Mouse (Mus musculus) lung, postnatal 0 days (tissue): ENCODE results near the gene Tbce. TPM values are rescaled to one million over a fixed set of nuclear protein-coding genes. Genes with fewer than 3 reads are reported as not detected.
A peak's percentile ranks its signal among the peaks of the same experiment; 100 is the strongest.

Experiments used
- ATAC-seq: fragments of 200-750 bp; cut with Nextera tagmentation; 2 replicates; pipeline ENCODE4 v1.8.0; 2017; ENCODE audit warnings: moderate library complexity
- DNase-seq: peaks from one replicate; pipeline ENCODE4 v3.0.0-alpha.2; 2016; ENCODE audit warnings: low spot score
- H3K27ac ChIP-seq: fragments of 300-500 bp; sonication (generic); 2 replicates; pipeline ENCODE4 v1.5.1; 2014; ENCODE audit warnings: antibody characterized with exemption, mild to moderate bottlenecking, low read length, mixed read lengths
- H3K27me3 ChIP-seq: fragments of 300-500 bp; sonication (generic); replicated peaks from 2 replicates; pipeline ENCODE4 v1.6.1; 2014; ENCODE audit warnings: low read length, mixed read lengths; ENCODE audit not compliant: insufficient read depth
- H3K36me3 ChIP-seq: fragments of 300-500 bp; sonication (generic); 2 replicates; pipeline ENCODE4 v1.6.1; 2014; ENCODE audit warnings: low read length, mixed read lengths; ENCODE audit not compliant: insufficient read depth
- H3K4me1 ChIP-seq: fragments of 300-500 bp; sonication (generic); 2 replicates; pipeline ENCODE4 v1.6.1; 2014; ENCODE audit warnings: antibody characterized with exemption, low read depth, low read length, mixed read lengths; ENCODE audit not compliant: insufficient read depth
- H3K4me2 ChIP-seq: fragments of 300-500 bp; sonication (generic); replicated peaks from 2 replicates; pipeline ENCODE4 v1.6.1; 2014; ENCODE audit warnings: low read depth, mild to moderate bottlenecking, low read length, moderate library complexity, mixed read lengths
- H3K4me3 ChIP-seq: fragments of 300-500 bp; sonication (generic); 2 replicates; pipeline ENCODE4 v1.5.1; 2014; ENCODE audit warnings: low read depth, low read length
- H3K9ac ChIP-seq: fragments of 300-500 bp; sonication (generic); replicated peaks from 2 replicates; pipeline ENCODE4 v1.6.1; 2014; ENCODE audit warnings: low read depth, mild to moderate bottlenecking
- H3K9me3 ChIP-seq: fragments of 300-500 bp; sonication (generic); 2 replicates; pipeline ENCODE4 v1.6.1; 2016; ENCODE audit warnings: low read length, mixed read lengths
- CTCF ChIP-seq: IDR thresholded peaks from 2 replicates; pipeline ENCODE4 v1.5.1; 2016; ENCODE audit warnings: antibody characterized with exemption, mild to moderate bottlenecking
- EP300 ChIP-seq: IDR thresholded peaks from 2 replicates; pipeline ENCODE4 v1.6.1; 2016; ENCODE audit warnings: antibody characterized with exemption, mild to moderate bottlenecking, control low read depth
- whole genome bisulfite sequencing: fragments of 180-500 bp; shearing (Covaris S2); extraction: QIAGEN DNeasy Blood & Tissue Kit; methylation state at CpG from one replicate; pipeline ENCODE4 v1.1.7; 2014; 5-methylcytosine and 5-hydroxymethylcytosine counted together
- polyA plus RNA-seq: library from polyadenylated mRNA; unstranded; fragments of >200 nt; fragmentation: Nextera tagmentation; extraction: Ambion mirVana; gene quantifications from 2 replicates; pipeline ENCODE4 v1.2.1, GENCODE M21; 2015

Tbce gene
- polyA plus RNA-seq, 1 experiment from 2014 or later = 37.1 TPM

- Histone ChIP-seq H3K9me3 (no peaks in the 10 kb centered on the region), H3K4me2 (no peak overlapping the region), H3K27ac (no peak overlapping the region), H3K4me1 (no peaks in the 10 kb centered on the region), H3K36me3 (peaks cover 12% of the 10 kb centered on the region), H3K4me3 (no peak overlapping the region), H3K27me3 (no peaks in the 10 kb centered on the region), H3K9ac (no peak overlapping the region)
- 89% methylated on average over 5 of the region's 5 CpGs for WGBS
- TF ChIP-seq EP300 (no peak), CTCF (no peak)
- no peak for ATAC-seq
- no peak for DNase-seq
Measured at GRCm38 (mm10) chr13:14004999-14005398, 34.4 kb downstream of the Tbce start.

- no peak overlapping the region for H3K4me2 ChIP-seq
- H3K9ac ChIP-seq = no peak overlapping the region
- no peak for ATAC-seq
- no peaks in the 10 kb centered on the region for H3K4me1 ChIP-seq
- H3K9me3 ChIP-seq = no peaks in the 10 kb centered on the region
- peak; percentile 43 for DNase-seq
- TF ChIP-seq EP300 (no peak), CTCF (peak; percentile 53)
- no peak overlapping the region for H3K4me3 ChIP-seq
- peaks cover 12% of the 10 kb centered on the region for H3K36me3 ChIP-seq
- H3K27ac ChIP-seq = no peak overlapping the region
- H3K27me3 ChIP-seq = no peaks in the 10 kb centered on the region
- 80% methylated on average over 4 of the region's 4 CpGs for WGBS
Measured at GRCm38 (mm10) chr13:14004086-14004485, 35.4 kb downstream of the Tbce start.

- Histone ChIP-seq H3K4me1 (no peaks in the 10 kb centered on the region), H3K9ac (no peak overlapping the region), H3K4me2 (no peak overlapping the region), H3K9me3 (no peaks in the 10 kb centered on the region), H3K27ac (no peak overlapping the region), H3K4me3 (no peak overlapping the region), H3K36me3 (peaks cover 18% of the 10 kb centered on the region), H3K27me3 (no peaks in the 10 kb centered on the region)
- no peak for ATAC-seq
- 53% methylated on average over 2 of the region's 2 CpGs for WGBS
- TF ChIP-seq CTCF (no peak), EP300 (no peak)
- DNase-seq = peak; percentile 41
Measured at GRCm38 (mm10) chr13:14002706-14003105, 36.7 kb downstream of the Tbce start.

- Histone ChIP-seq H3K4me3 (no peak overlapping the region), H3K27ac (no peak overlapping the region), H3K4me2 (no peak overlapping the region), H3K36me3 (peaks cover 19% of the 10 kb centered on the region), H3K4me1 (no peaks in the 10 kb centered on the region), H3K9me3 (no peaks in the 10 kb centered on the region), H3K27me3 (no peaks in the 10 kb centered on the region), H3K9ac (no peak overlapping the region)
- DNase-seq (no peak), ATAC-seq (no peak; the same call in 1 of the 2 replicates)
- 58% methylated on average over 5 of the region's 5 CpGs for WGBS
- no peak for TF ChIP-seq EP300
- TF ChIP-seq CTCF = no peak
Measured at GRCm38 (mm10) chr13:13997476-13997875, 42.0 kb downstream of the Tbce start.

GRCm38 (mm10) chr13:13995046-13995445 is 44.4 kb downstream of the Tbce start:
- no peak for DNase-seq
- 89% methylated on average over 5 of the region's 5 CpGs for WGBS

DNA sequence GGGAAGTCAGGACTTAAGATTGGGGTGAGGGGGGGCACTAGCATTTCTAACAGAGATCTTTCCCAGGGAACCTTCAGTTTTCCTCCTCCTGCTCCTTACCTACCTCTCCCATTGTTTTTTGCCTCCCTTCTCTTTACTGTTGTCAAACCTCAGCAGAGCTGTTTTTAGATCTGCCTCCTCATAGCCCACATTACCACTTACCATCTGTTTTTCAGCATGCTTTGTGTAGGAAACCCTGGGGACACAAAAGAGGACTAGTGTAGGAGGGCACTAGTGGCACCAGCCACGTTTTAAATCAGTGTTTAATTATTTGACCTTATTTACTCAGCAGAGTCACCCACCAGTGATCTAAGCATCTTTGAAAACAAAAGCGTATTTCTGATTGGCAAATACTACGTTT is 46.4 kb downstream of the Tbce start:
- no peak for TF ChIP-seq EP300
- TF ChIP-seq CTCF = no peak
- H3K4me2 ChIP-seq = no peak overlapping the region
- H3K4me1 ChIP-seq = no peaks in the 10 kb centered on the region
- H3K36me3 ChIP-seq = peaks cover 14% of the 10 kb centered on the region
- H3K27ac ChIP-seq = no peak overlapping the region
- no peaks in the 10 kb centered on the region for H3K27me3 ChIP-seq
- no peak for ATAC-seq
- WGBS = 74% methylated on average over 3 of the region's 3 CpGs
- H3K9ac ChIP-seq = no peak overlapping the region
- DNase-seq = no peak
- H3K9me3 ChIP-seq = no peaks in the 10 kb centered on the region
- H3K4me3 ChIP-seq = no peak overlapping the region

More at GRCm38 (mm10) chr13:13995046-13995445, 44.4 kb downstream of the Tbce start:
- no peaks in the 10 kb centered on the region for H3K27me3 ChIP-seq
- H3K27ac ChIP-seq = no peak overlapping the region
- no peak overlapping the region for H3K4me2 ChIP-seq
- H3K36me3 ChIP-seq = peaks cover 24% of the 10 kb centered on the region
- no peak overlapping the region for H3K4me3 ChIP-seq
- no peak for TF ChIP-seq CTCF
- TF ChIP-seq EP300 = no peak
- H3K9me3 ChIP-seq = no peaks in the 10 kb centered on the region
- no peak for ATAC-seq
- no peak overlapping the region for H3K9ac ChIP-seq
- H3K4me1 ChIP-seq = no peaks in the 10 kb centered on the region

DNA sequence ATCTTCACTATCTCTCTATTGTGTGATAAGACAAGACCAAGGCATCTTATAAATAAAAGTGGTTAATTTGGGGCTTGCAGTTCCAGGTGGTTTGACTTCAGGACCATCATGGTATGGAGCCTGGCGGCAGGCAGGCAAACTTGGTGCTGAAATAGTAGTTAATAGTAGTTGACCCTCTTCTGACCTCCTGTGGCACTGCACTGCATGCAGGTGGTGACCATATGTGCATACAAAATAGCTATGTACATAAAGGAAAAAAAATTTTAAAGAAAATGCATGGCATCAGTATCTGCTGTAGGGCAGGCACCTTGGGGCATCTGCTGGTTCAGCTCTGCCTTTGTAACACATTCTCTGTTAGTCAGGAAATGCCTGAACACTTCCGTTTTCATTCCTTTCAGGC is 49.0 kb downstream of the Tbce start:
- Histone ChIP-seq H3K27ac (no peak overlapping the region), H3K4me3 (no peak overlapping the region), H3K4me1 (no peaks in the 10 kb centered on the region), H3K27me3 (no peaks in the 10 kb centered on the region), H3K9ac (no peak overlapping the region), H3K36me3 (peaks cover 12% of the 10 kb centered on the region), H3K9me3 (no peaks in the 10 kb centered on the region), H3K4me2 (no peak overlapping the region)
- TF ChIP-seq CTCF = no peak
- no peak for TF ChIP-seq EP300
- ATAC-seq (no peak), DNase-seq (no peak)
- 71% methylated on average over 2 of the region's 2 CpGs for WGBS
